In the genomic region with DNA sequence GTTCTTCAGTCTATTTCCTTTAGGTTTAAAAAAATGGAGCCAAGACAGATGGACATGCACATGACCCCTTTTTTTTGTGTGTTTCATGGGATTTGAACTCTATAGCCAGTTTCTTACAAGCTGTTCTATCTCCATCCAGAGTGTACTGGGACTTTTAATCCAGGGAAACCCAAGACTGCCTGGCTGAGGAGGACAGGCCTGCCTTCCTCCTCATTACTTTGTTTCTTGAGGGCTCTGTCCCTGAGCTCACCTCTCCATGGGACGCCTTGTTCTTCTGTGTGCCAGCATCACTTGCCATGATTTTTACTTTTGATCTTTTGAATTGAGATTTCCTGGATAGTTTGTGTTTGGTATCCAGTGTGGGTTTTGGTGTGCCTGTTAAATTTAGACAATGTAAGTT, we compare ENCODE assay signal across 8 mouse cellular contexts. TPM values are rescaled to one million over a fixed set of nuclear protein-coding genes. Genes with fewer than 3 reads are reported as not detected.
DNase-seq lines count a peak whose midpoint lies in the region; ATAC-seq lines count a peak whose summit lies in the region.

No protein-coding gene starts in this region.

- no peaks in the 10 kb centered on the region for H3K9me3 ChIP-seq in kidney, embryonic 16.5 days (ENCODE audit: low read length)
- H3K9me3 ChIP-seq in embryonic facial prominence, embryonic 12.5 days, result no peaks in the 10 kb centered on the region
- no peaks in the 10 kb centered on the region for H3K9me3 ChIP-seq in intestine, embryonic 16.5 days (ENCODE audit: control insufficient read depth, low read length)
- no peaks in the 10 kb centered on the region for H3K9me3 ChIP-seq in neural tube, embryonic 13.5 days

- WGBS in kidney, embryonic 16.5 days, result 82% methylated on average over 1 of the region's 1 CpGs
- WGBS in embryonic facial prominence, embryonic 12.5 days, result 78% methylated on average over 1 of the region's 1 CpGs
- WGBS in intestine, embryonic 16.5 days, result 62% methylated on average over 1 of the region's 1 CpGs
- 79% methylated on average over 1 of the region's 1 CpGs for WGBS in neural tube, embryonic 13.5 days

- no peaks in the 10 kb centered on the region for H3K27me3 ChIP-seq in kidney, embryonic 16.5 days (ENCODE audit: insufficient read depth, low read length)
- H3K27me3 ChIP-seq in embryonic facial prominence, embryonic 12.5 days, result no peaks in the 10 kb centered on the region
- H3K27me3 ChIP-seq in intestine, embryonic 16.5 days (replicated peaks; ENCODE audit: control insufficient read depth, insufficient read depth, low read length), result no peaks in the 10 kb centered on the region
- H3K27me3 ChIP-seq in neural tube, embryonic 13.5 days, result no peaks in the 10 kb centered on the region

- H3K4me1 ChIP-seq in kidney, embryonic 16.5 days (ENCODE audit: insufficient read depth, low read length), result peaks cover 18% of the 10 kb centered on the region
- peaks cover 12% of the 10 kb centered on the region for H3K4me1 ChIP-seq in embryonic facial prominence, embryonic 12.5 days
- peaks cover 8% of the 10 kb centered on the region for H3K4me1 ChIP-seq in intestine, embryonic 16.5 days (ENCODE audit: control insufficient read depth, insufficient read depth, low read length)
- H3K4me1 ChIP-seq in neural tube, embryonic 13.5 days (replicated peaks), result peaks cover 20% of the 10 kb centered on the region

- no peak overlapping the region for H3K27ac ChIP-seq in kidney, embryonic 16.5 days (ENCODE audit: low read length)
- no peak overlapping the region for H3K27ac ChIP-seq in embryonic facial prominence, embryonic 12.5 days
- H3K27ac ChIP-seq in intestine, embryonic 16.5 days (ENCODE audit: low read length), result no peak overlapping the region
- no peak overlapping the region for H3K27ac ChIP-seq in neural tube, embryonic 13.5 days (replicated peaks)

- H3K4me3 ChIP-seq in kidney, embryonic 16.5 days (ENCODE audit: low read length), result peak overlapping the region; percentile 84
- H3K4me3 ChIP-seq in embryonic facial prominence, embryonic 12.5 days, result peak overlapping the region; percentile 90
- H3K4me3 ChIP-seq in intestine, embryonic 16.5 days (ENCODE audit: low read length), result peak overlapping the region; percentile 73
- peak overlapping the region; percentile 84 for H3K4me3 ChIP-seq in neural tube, embryonic 13.5 days

- intact Hi-C loops in left cerebral cortex, postnatal 4 days (cut with DNase I), result no loop called here

- no peak for DNase-seq in kidney, postnatal 4 days
- no peak for DNase-seq in left cerebral cortex, postnatal 4 days
- no peak for DNase-seq in frontal cortex, postnatal 10 days (ENCODE audit: low spot score in 2 of 2)
- no peak for DNase-seq in embryo, embryonic 9.5 days (ENCODE audit: extremely low spot score)

- no peak for ATAC-seq in kidney, embryonic 16.5 days (ENCODE audit: low FRiP score, low TSS enrichment)
- no peak for ATAC-seq in embryonic facial prominence, embryonic 12.5 days (ENCODE audit: insufficient number of reproducible peaks, insufficient read depth, low FRiP score, low TSS enrichment)
- no peak for ATAC-seq in intestine, embryonic 16.5 days
- ATAC-seq in neural tube, embryonic 13.5 days (ENCODE audit: low read depth), result no peak

- H3K9ac ChIP-seq in kidney, embryonic 16.5 days (replicated peaks; ENCODE audit: low read length), result peak overlapping the region; percentile 95
- H3K9ac ChIP-seq in embryonic facial prominence, embryonic 12.5 days, result peak overlapping the region; percentile 94; the same call in 1 of the 2 replicates
- peak overlapping the region; percentile 52; the same call in 1 of the 2 replicates for H3K9ac ChIP-seq in intestine, embryonic 16.5 days (ENCODE audit: low read depth, low read length)
- H3K9ac ChIP-seq in neural tube, embryonic 13.5 days, result peak overlapping the region; percentile 94

- H3K36me3 ChIP-seq in kidney, embryonic 16.5 days (ENCODE audit: insufficient read depth, low read length), result 0 out of 2 replicates have a peak, but pooled peaks cover 2% of the 10 kb centered on the region
- no peaks in the 10 kb centered on the region for H3K36me3 ChIP-seq in embryonic facial prominence, embryonic 12.5 days
- H3K36me3 ChIP-seq in intestine, embryonic 16.5 days (ENCODE audit: control insufficient read depth, insufficient read depth, low read length), result no peaks in the 10 kb centered on the region
- no peaks in the 10 kb centered on the region for H3K36me3 ChIP-seq in neural tube, embryonic 13.5 days

- H3K4me2 ChIP-seq in kidney, embryonic 16.5 days (replicated peaks; ENCODE audit: low read depth, low read length), result peak overlapping the region; percentile 86
- peak overlapping the region; percentile 84 for H3K4me2 ChIP-seq in embryonic facial prominence, embryonic 12.5 days (replicated peaks)
- H3K4me2 ChIP-seq in intestine, embryonic 16.5 days (ENCODE audit: low read depth, low read length), result peak overlapping the region; percentile 79
- H3K4me2 ChIP-seq in neural tube, embryonic 13.5 days, result peak overlapping the region; percentile 92

RNA-seq across cellular contexts. Expression of a gene that starts 1.6 kb away (rescaled TPM):
- 191 and 197 TPM in 2 replicates for polyA plus RNA-seq in kidney, embryonic 16.5 days (2015; fragmentation: Nextera tagmentation; extraction: Ambion mirVana)
- polyA plus RNA-seq in embryonic facial prominence, embryonic 12.5 days (2016; fragmentation: Nextera tagmentation; extraction: Ambion mirVana), result 265 and 284 TPM in 2 replicates
- 154 and 164 TPM in 2 replicates for polyA plus RNA-seq in intestine, embryonic 16.5 days (2015; fragmentation: Nextera tagmentation; extraction: Ambion mirVana)
- 183 and 212 TPM in 2 replicates for polyA plus RNA-seq in neural tube, embryonic 13.5 days (2015; fragmentation: Nextera tagmentation; extraction: Ambion mirVana)
- total RNA-seq in left cerebral cortex, postnatal 4 days (2021), result 100 to 1,000 TPM; 150 to 173 TPM
